Mouse (Mus musculus): ENCODE measurements around the gene Gm12886. TPM values are rescaled to one million over a fixed set of nuclear protein-coding genes. Genes with fewer than 3 reads are reported as not detected.

Gm12886 gene
- polyA plus RNA-seq (2014; fragmentation: Nextera tagmentation; extraction: Ambion mirVana), result not detected in 2 replicates

- WGBS, result 53% methylated on average over 3 of the region's 3 CpGs
- no peak for DNase-seq (ENCODE audit: low spot score)
- H3K4me3 ChIP-seq (ENCODE audit: low read depth, low read length), result no peak within 1 kb of the TSS
- H3K9ac ChIP-seq (ENCODE audit: low read depth, low read length), result no peak within 1 kb of the TSS
- H3K36me3 ChIP-seq (ENCODE audit: control insufficient read depth, insufficient read depth, low read length), result no peaks in the 10 kb centered on the region
- H3K27ac ChIP-seq (replicated peaks; ENCODE audit: low read depth, low read length), result no peak within 1 kb of the TSS
- H3K4me2 ChIP-seq (ENCODE audit: low read depth, low read length), result no peak within 1 kb of the TSS
- H3K9me3 ChIP-seq (ENCODE audit: control insufficient read depth, low read length), result peaks cover 11% of the 10 kb centered on the region
- no peak for ATAC-seq (ENCODE audit: low read depth)
- H3K27me3 ChIP-seq (replicated peaks; ENCODE audit: control insufficient read depth, insufficient read depth, low read length), result no peaks in the 10 kb centered on the region
- no peaks in the 10 kb centered on the region for H3K4me1 ChIP-seq (ENCODE audit: control insufficient read depth, insufficient read depth, low read length)
Measured at GRCm38 (mm10) chr4:121422999-121423398, at the start of gene Gm12886. Gm12886 (minus strand) TSS chr4:121423099.

Other genes starting within 250 kb of the Gm12886 start
- gene Rlf, start 208.0 kb downstream of the Gm12886 start, polyA plus RNA-seq (2014; fragmentation: Nextera tagmentation; extraction: Ambion mirVana), result 18.6 and 20.3 TPM in 2 replicates
- gene Gm12888, start 98.2 kb downstream of the Gm12886 start, polyA plus RNA-seq (2014; fragmentation: Nextera tagmentation; extraction: Ambion mirVana), result not detected in 2 replicates
- gene Gm12887, start 199.0 kb upstream of the Gm12886 start, polyA plus RNA-seq (2014; fragmentation: Nextera tagmentation; extraction: Ambion mirVana), result not detected in 2 replicates